Mouse (Mus musculus) lung, postnatal 10 days (tissue): ENCODE measurements around the gene Nhsl1.

ENCODE experiments used
- DNase-seq: peaks from one replicate; pipeline ENCODE4 v3.0.0; 2021

Gene Nhsl1

GRCm38 (mm10) chr10:18350781-18351180, 32.0 kb downstream of the Nhsl1 start:
- no peak for DNase-seq

GRCm38 (mm10) chr10:18352937-18353336, 34.2 kb downstream of the Nhsl1 start:
- no peak for DNase-seq

DNA sequence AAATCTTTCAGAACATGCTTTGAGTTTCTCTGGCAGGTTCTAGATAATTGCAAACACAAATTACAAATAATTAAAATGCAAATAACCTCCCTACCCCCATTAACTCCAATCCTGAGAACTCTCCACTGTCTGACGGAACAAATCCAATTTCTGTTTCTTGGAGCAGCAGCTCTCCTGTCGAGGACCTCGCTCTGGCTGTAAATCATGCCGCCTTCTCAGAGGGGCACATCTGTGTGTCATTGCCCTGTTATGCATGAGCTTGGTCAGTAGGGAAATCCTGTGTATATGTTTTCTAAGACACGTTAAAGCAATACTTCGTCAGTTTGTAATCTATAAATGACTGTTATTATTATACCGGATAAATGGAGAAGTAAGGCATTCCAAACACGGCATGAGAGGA, 35.3 kb downstream of the Nhsl1 start:
- no peak for DNase-seq

DNA sequence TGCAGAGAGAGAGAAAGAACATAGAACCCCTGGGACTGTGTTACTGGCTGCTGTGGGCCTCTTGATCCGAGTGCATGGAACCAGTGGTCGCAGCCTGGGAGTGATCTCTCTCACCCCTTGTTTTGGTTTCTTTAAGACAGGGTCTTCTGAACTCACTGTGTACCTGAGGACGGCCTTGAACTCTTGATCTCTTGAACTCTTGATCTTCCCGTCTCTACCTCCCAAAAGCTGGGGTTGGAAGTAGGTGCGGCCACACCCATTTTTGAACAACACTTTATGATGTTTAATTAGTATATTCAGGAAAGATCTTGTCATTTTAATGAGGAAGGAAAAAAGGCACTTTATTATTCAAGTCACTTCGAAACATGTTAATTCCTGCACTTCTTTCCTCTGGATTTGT, 37.7 kb downstream of the Nhsl1 start:
- no peak for DNase-seq

- peak; percentile 51 for DNase-seq
Measured at GRCm38 (mm10) chr10:18357212-18357611, 38.4 kb downstream of the Nhsl1 start.

DNA sequence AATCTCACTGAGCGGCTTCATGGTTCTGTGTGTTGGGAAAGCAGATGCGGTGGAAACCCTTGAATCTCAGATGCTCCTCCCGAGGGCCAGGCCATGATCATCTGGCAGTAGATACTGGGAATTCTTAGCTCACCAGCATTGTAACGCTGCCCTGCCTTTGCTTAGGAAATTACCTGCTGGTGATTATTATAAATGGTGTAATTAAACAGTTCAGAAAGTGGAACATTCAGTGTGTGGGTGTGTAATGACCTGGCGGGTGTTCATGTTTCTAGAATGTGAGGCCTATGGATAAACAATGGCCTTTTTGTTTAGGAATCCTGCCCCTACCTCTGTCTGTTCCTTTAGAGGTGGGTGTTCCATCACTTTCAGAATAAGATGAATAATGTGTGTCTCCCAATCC, 39.7 kb downstream of the Nhsl1 start:
- no peak for DNase-seq

GRCm38 (mm10) chr10:18360175-18360574, 41.4 kb downstream of the Nhsl1 start:
- no peak for DNase-seq

GRCm38 (mm10) chr10:18365432-18365831, 46.6 kb downstream of the Nhsl1 start:
- DNase-seq = no peak

GRCm38 (mm10) chr10:18366697-18367096, 47.9 kb downstream of the Nhsl1 start:
- no peak for DNase-seq

- no peak for DNase-seq
Measured at GRCm38 (mm10) chr10:18368111-18368510, 49.3 kb downstream of the Nhsl1 start.

- no peak for DNase-seq
Measured at GRCm38 (mm10) chr10:18370475-18371286, 51.9 kb downstream of the Nhsl1 start.

GRCm38 (mm10) chr10:18371866-18372265, 53.1 kb downstream of the Nhsl1 start:
- no peak for DNase-seq

DNA sequence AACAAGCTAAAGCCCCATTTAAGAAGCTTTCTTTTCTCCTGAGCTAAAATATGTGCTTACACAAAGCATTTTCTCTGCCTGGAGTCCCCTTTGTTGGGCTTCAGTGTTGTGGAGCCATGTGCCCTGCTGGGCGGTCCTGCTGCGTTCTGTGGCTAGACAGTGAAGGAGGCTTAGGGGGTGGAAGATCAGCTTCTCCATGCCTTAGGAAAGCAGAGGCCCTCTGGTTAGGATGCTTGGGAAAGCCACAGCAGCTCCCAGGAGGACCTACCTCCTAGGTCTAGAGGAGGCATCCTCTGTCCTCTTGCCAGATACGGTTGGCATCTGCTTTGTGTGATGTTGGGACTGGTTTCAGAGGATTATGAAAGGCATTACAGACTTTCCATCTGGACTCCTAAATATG, 56.5 kb downstream of the Nhsl1 start:
- DNase-seq = no peak

DNA sequence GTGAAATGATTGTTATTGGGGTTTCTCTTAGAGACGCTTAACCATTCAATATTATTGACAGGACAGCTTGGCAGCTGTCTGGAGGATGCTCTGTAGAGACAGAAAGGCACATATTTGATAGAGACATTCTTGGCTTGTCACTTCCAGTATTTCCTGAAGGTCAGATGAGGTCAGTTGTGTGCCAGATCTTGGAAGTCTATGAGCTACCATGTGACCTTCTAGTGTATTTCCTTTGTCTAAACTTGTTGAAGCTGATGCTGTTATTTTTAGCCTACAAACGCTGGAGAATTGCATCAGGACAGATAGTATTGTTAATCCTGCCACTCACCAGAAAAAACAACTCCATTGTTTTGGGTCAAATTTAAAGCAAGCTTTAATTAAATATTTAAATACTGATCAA, 66.0 kb downstream of the Nhsl1 start:
- peak; percentile 30 for DNase-seq

DNA sequence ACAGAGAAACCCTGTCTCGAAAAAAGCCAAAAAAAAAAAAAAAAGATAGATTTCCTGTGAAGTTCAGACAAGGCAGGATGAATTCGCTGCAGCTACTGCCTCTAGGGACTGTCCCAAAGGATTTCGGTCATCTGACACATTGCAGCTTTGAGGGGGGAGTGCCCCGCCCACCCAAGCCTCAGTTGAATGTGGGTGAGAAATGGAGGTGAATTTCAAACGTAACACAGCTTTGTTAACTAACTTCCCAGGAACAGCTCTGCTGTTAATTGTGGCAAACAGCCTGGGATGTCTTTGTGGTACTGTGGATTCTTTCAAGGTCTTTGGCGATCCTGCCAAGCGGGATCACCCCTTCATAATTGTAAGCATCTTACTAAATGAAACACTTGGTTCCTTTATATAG, 67.4 kb downstream of the Nhsl1 start:
- DNase-seq = no peak

- peak; percentile 83 for DNase-seq
Measured at GRCm38 (mm10) chr10:18388784-18389575, 70.2 kb downstream of the Nhsl1 start.

DNA sequence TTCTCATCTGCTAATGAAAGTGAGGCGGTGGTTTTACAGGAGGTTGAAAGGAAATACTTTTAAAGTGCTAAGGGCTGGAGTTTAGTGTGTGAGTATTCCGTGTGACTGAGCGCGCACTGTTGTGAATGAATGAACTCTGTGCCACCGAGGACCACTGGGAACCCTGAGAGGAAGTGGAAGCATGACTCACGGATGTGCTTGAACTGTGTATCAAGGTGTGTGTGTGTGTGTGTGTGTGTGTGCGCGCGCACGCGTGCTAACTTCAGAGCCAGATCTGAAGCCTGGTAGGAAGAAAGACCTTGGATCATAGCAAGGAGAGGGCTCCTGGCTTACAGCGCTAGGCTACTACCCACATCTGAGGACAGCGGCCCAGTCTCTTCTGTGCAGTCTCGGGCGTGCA, 71.2 kb downstream of the Nhsl1 start:
- DNase-seq = no peak

DNA sequence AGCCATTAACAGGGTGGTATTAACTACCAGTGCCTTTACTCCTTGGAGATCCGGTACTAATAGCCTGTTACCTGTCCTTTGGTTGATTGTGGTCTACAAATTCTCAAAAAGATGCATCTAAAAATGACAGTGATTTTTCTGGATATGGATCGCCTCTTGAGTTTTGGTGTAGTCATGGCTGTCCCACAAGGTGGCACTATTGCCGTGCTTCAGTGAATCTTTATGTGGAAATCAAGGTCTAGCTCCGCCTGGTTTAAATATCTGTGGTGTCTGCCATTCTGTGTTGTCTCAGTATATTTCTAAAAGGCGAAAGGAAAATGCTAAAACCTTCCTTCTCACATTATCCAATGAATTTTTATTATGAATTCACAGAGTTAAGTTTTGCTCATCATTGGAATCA, 72.8 kb downstream of the Nhsl1 start:
- peak; percentile 72 for DNase-seq

DNA sequence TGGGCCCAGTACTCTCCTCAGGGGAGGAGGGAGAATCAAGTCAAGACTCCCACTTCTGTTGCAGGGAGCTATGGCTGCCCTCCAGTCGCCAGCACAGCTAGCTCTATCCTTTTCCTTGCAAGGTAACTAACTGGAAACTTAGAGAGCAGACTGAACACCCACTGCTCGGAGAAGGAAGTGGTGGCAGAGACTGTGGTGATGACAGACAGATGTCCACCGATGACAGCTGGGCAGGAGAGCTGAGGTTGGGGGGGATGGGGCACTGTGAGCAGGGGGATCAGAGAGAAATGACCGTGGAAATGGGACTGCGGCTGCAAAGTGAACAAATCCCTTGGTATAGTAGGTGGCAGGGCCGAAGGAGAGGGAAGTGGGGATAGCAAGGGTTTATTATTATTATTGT, 73.5 kb downstream of the Nhsl1 start:
- no peak for DNase-seq

DNA sequence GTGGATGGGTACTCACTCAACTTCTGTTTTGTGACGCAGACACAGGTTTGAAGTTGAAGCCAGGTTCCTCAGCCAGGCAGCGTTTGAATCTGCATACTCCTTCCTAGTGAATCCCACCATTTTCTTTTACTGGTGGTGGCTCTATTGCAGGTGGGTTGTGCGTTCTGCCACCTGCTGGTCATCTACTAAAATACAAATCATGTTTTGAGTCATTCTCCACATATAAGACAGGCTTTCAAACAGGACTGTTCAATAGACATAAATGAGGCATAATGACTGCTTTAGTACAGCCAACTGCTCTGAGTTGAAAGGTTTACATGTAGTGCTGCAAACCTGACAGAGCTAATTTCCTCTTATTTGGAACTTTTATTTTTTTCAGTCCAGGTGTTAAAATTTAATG, 75.0 kb downstream of the Nhsl1 start:
- DNase-seq = no peak

GRCm38 (mm10) chr10:18394270-18394669, 75.5 kb downstream of the Nhsl1 start:
- DNase-seq = no peak

GRCm38 (mm10) chr10:18400089-18400644, 81.4 kb downstream of the Nhsl1 start:
- no peak for DNase-seq

GRCm38 (mm10) chr10:18400998-18401397, 82.2 kb downstream of the Nhsl1 start:
- no peak for DNase-seq

DNA sequence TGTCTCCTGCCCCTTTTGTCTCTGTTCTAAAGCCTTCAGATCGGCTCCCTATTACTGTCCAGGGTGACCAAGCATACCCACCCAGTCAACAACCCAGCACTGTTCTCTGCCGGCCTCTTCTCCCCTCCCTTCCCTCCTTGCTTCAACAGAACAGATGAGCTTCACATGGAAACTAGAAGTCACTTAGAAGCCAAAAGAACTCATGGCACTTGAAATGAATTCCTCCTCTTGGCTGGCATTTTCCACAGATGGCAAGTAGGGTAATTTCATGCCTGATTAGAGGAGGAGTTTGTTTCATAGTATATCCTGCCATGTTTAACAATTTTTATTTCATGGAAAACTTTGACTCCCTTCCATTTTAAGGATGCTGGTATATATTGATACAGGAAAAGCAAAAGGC, 85.2 kb downstream of the Nhsl1 start:
- DNase-seq = no peak
